Mouse (Mus musculus) liver, embryonic 13.5 days (tissue): ENCODE results near the gene 3110040M04Rik. TPM values are rescaled to one million over a fixed set of nuclear protein-coding genes. Genes with fewer than 3 reads are reported as not detected.

Experiments
- polyA plus RNA-seq: library from polyadenylated mRNA; unstranded; fragments of >200 nt; fragmentation: Nextera tagmentation; extraction: Ambion mirVana; gene quantifications from 2 replicates; pipeline ENCODE4 v1.2.1, GENCODE M21; 2015

Gene 3110040M04Rik
- polyA plus RNA-seq, 1 experiment from 2014 or later: 0.31 TPM

Other genes starting within 250 kb of the 3110040M04Rik start
- 1.9 and 2.6 TPM in 2 replicates for gene Hmcn1, start 210.7 kb upstream of the 3110040M04Rik start, polyA plus RNA-seq
- gene Gm47985, start 21.6 kb upstream of the 3110040M04Rik start, polyA plus RNA-seq: 2.7 and 2.8 TPM in 2 replicates
- gene Gm8947, start 11.7 kb upstream of the 3110040M04Rik start, polyA plus RNA-seq: 1.2 and 1.6 TPM in 2 replicates
- 0.68 and 1.1 TPM in 2 replicates for gene Gm47995, start 5.7 kb upstream of the 3110040M04Rik start, polyA plus RNA-seq
- 0.36 and 0.63 TPM in 2 replicates for gene Gm47996, start 6.0 kb downstream of the 3110040M04Rik start, polyA plus RNA-seq
- 86.4 and 112 TPM in 2 replicates for gene Ivns1abp, start 140.4 kb downstream of the 3110040M04Rik start, polyA plus RNA-seq
- 18.7 and 30.1 TPM in 2 replicates for gene Swt1, start 224.3 kb downstream of the 3110040M04Rik start, polyA plus RNA-seq
- 18.9 and 21.7 TPM in 2 replicates for gene Trmt1l, start 224.4 kb downstream of the 3110040M04Rik start, polyA plus RNA-seq